Mouse (Mus musculus) ES-E14 (cell line): ENCODE measurements around the gene Gsap. TPM values are rescaled to one million over a fixed set of nuclear protein-coding genes. Genes with fewer than 3 reads are reported as not detected.

Experiments
- DNase-seq: peaks from one replicate; pipeline ENCODE4 v3.0.0-alpha.2; 2013; ENCODE audit warnings: low read depth, low spot score
- H3K27ac ChIP-seq: 2 replicates; pipeline ENCODE4 v1.5.1; 2012; ENCODE audit warnings: low read depth, mild to moderate bottlenecking, low read length, moderate library complexity, mixed read lengths; ENCODE audit not compliant: poor library complexity, insufficient read depth, severe bottlenecking
- H3K36me3 ChIP-seq: 2 replicates; pipeline ENCODE4 v1.6.1; 2012; ENCODE audit warnings: mild to moderate bottlenecking, low read length, moderate library complexity, mixed read lengths; ENCODE audit not compliant: control insufficient read depth, poor library complexity, insufficient read depth, severe bottlenecking
- H3K4me1 ChIP-seq, 2 experiments: fragments of 150-350 bp in 1 of 2; sonication (generic) in 1 of 2; 2 replicates each; pipeline ENCODE4 v1.6.1; 2012; ENCODE audit warnings: low read length in 2 of 2, mild to moderate bottlenecking in 1 of 2, mixed read lengths in 1 of 2; ENCODE audit not compliant: control insufficient read depth in 2 of 2, insufficient read depth in 2 of 2, poor library complexity in 1 of 2
- H3K4me3 ChIP-seq, 2 experiments: fragments of 150-350 bp in 1 of 2; sonication (generic) in 1 of 2; 2 replicates each; pipeline ENCODE4 v1.5.1; 2012; ENCODE audit warnings: low read length in 2 of 2, low read depth in 1 of 2, mild to moderate bottlenecking in 1 of 2, mixed read lengths in 1 of 2; ENCODE audit not compliant: insufficient read depth in 1 of 2, poor library complexity in 1 of 2, severe bottlenecking in 1 of 2
- H3K9ac ChIP-seq: 2 replicates; pipeline ENCODE4 v1.6.1; 2012; ENCODE audit warnings: low read depth, mild to moderate bottlenecking, low read length, mixed read lengths; ENCODE audit not compliant: poor library complexity, insufficient read depth, severe bottlenecking
- H3K9me3 ChIP-seq: fragments of 150-350 bp; sonication (generic); 2 replicates; pipeline ENCODE4 v1.6.1; 2012; ENCODE audit warnings: low read depth, mild to moderate bottlenecking, low read length; ENCODE audit not compliant: control insufficient read depth, insufficient read depth
- CHD2 ChIP-seq: IDR thresholded peaks from 2 replicates; pipeline ENCODE4 v1.6.1; 2014; ENCODE audit warnings: mild to moderate bottlenecking, low read depth, low read length, inconsistent platforms
- HCFC1 ChIP-seq: IDR thresholded peaks from 2 replicates; pipeline ENCODE4 v1.6.1; 2012; ENCODE audit warnings: low read length, inconsistent platforms, borderline replicate concordance; ENCODE audit not compliant: insufficient read depth
- MAFK ChIP-seq: IDR thresholded peaks from 2 replicates; pipeline ENCODE4 v1.6.1; 2014; ENCODE audit warnings: mild to moderate bottlenecking, low read depth, low read length, inconsistent platforms; ENCODE audit not compliant: insufficient read depth
- ZC3H11A ChIP-seq: IDR thresholded peaks from 2 replicates; pipeline ENCODE4 v1.6.1; 2012; ENCODE audit warnings: low read depth, mild to moderate bottlenecking, inconsistent platforms, low read length, borderline replicate concordance
- ZNF384 ChIP-seq: IDR thresholded peaks from 2 replicates; pipeline ENCODE4 v1.6.1; 2012; ENCODE audit warnings: low read depth, low read length, inconsistent platforms
- in situ Hi-C, 2 experiments: fragments of 600-800 bp; cut with MboI; formaldehyde crosslinking; loops; one replicate each; pipeline ENCODE4 v1.15.1; 2025; ENCODE audit warnings: low sequenced_read_pairs in 2 of 2, inconsistent platforms in 1 of 2; ENCODE audit not compliant: unreplicated experiment in 2 of 2
- total RNA-seq: library from RNA; depleted of rRNA; stranded (reverse); fragments of 300-350 nt; gene quantifications from 2 replicates; pipeline ENCODE4 v1.2.3, GENCODE M21; 2012

Gene Gsap
- total RNA-seq, 1 experiment = 4.2 TPM

- Histone ChIP-seq H3K36me3 (no peaks in the 10 kb centered on the region), H3K4me3 (no peak overlapping the region), H3K27ac (no peak overlapping the region), H3K4me1 (no peaks in the 10 kb centered on the region; a peak in 1 of 4 replicates), H3K9me3 (no peaks in the 10 kb centered on the region), H3K9ac (no peak overlapping the region)
- in situ Hi-C loops = no loop called here
- TF ChIP-seq CHD2 = no peak
- no peak for TF ChIP-seq ZC3H11A
- TF ChIP-seq ZNF384 = no peak
- no peak for TF ChIP-seq HCFC1
- no peak for TF ChIP-seq MAFK
- no peak for DNase-seq
Observed at GRCm38 (mm10) chr5:21169346-21169745, 16.7 kb upstream of the Gsap start.

DNA sequence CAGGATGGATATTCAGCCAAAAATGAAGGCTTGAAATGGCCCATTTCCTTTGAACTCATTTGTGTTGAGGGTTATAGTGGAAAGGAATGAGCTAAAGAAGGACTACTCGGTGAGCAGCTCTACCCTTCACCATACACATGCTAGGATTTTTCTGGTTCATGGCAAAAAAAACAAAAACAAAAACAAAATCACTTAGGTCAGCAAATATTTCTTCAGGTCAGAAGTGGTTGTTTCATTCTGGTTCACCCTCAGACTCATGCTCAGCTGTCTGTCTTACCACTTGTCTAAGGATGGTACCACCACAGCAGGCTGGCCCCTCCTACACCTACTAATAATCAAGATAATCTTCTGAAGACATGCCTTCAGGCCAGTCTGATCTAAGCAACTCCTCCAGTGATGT, 16.2 kb upstream of the Gsap start:
- no peaks in the 10 kb centered on the region for H3K9me3 ChIP-seq
- H3K4me3 ChIP-seq = no peak overlapping the region
- no peaks in the 10 kb centered on the region for H3K36me3 ChIP-seq
- H3K27ac ChIP-seq = no peak overlapping the region
- in situ Hi-C loops = no loop called here
- H3K4me1 ChIP-seq = no peaks in the 10 kb centered on the region; a peak in 1 of 4 replicates
- DNase-seq = no peak
- no peak overlapping the region for H3K9ac ChIP-seq
- TF ChIP-seq CHD2 (no peak), MAFK (peak; percentile 71; the same call in 1 of the 2 replicates)

GRCm38 (mm10) chr5:21170440-21170839, 15.6 kb upstream of the Gsap start:
- Histone ChIP-seq H3K4me3 (no peak overlapping the region), H3K9ac (no peak overlapping the region), H3K36me3 (no peaks in the 10 kb centered on the region), H3K9me3 (no peaks in the 10 kb centered on the region), H3K4me1 (no peaks in the 10 kb centered on the region; a peak in 1 of 4 replicates), H3K27ac (no peak overlapping the region)
- TF ChIP-seq CHD2 = no peak
- TF ChIP-seq ZNF384 = no peak
- TF ChIP-seq MAFK = no peak
- no peak for TF ChIP-seq HCFC1
- no peak for TF ChIP-seq ZC3H11A
- DNase-seq = no peak
- in situ Hi-C loops = no loop called here

GRCm38 (mm10) chr5:21170898-21171297, 15.2 kb upstream of the Gsap start:
- in situ Hi-C loops = no loop called here
- no peaks in the 10 kb centered on the region for H3K9me3 ChIP-seq

GRCm38 (mm10) chr5:21171336-21171735, 14.7 kb upstream of the Gsap start:
- TF ChIP-seq HCFC1 (no peak), ZC3H11A (no peak), ZNF384 (no peak), CHD2 (no peak), MAFK (no peak)
- no peaks in the 10 kb centered on the region for H3K9me3 ChIP-seq
- H3K36me3 ChIP-seq = no peaks in the 10 kb centered on the region
- H3K9ac ChIP-seq = no peak overlapping the region
- in situ Hi-C loops = no loop called here
- no peaks in the 10 kb centered on the region; a peak in 1 of 4 replicates for H3K4me1 ChIP-seq
- no peak overlapping the region for H3K27ac ChIP-seq
- no peak overlapping the region for H3K4me3 ChIP-seq
- DNase-seq = no peak

More at GRCm38 (mm10) chr5:21170898-21171297, 15.2 kb upstream of the Gsap start:
- no peaks in the 10 kb centered on the region; a peak in 1 of 4 replicates for H3K4me1 ChIP-seq
- TF ChIP-seq CHD2 (no peak), ZNF384 (no peak), HCFC1 (no peak), ZC3H11A (no peak), MAFK (no peak)
- no peak for DNase-seq
- H3K36me3 ChIP-seq = no peaks in the 10 kb centered on the region
- no peak overlapping the region for H3K27ac ChIP-seq
- H3K4me3 ChIP-seq = no peak overlapping the region
- no peak overlapping the region for H3K9ac ChIP-seq
